Mouse (Mus musculus) gastrocnemius, adult 8-10 months (tissue): ENCODE data around the gene Homer2. TPM values are rescaled to one million over a fixed set of nuclear protein-coding genes. Genes with fewer than 3 reads are reported as not detected.

Experiments
- DNase-seq, 2 experiments: peaks; one replicate each; pipeline ENCODE4 v3.0.0; 2022; ENCODE audit warnings: low spot score in 2 of 2
- total RNA-seq, 4 experiments: library from RNA; stranded (reverse); gene quantifications; 2 replicates each; pipeline ENCODE4 v1.2.4; 2022

Gene Homer2
- total RNA-seq, 4 experiments from 2014 or later = 40.0 to 53.1 (median 44.0) TPM

DNA sequence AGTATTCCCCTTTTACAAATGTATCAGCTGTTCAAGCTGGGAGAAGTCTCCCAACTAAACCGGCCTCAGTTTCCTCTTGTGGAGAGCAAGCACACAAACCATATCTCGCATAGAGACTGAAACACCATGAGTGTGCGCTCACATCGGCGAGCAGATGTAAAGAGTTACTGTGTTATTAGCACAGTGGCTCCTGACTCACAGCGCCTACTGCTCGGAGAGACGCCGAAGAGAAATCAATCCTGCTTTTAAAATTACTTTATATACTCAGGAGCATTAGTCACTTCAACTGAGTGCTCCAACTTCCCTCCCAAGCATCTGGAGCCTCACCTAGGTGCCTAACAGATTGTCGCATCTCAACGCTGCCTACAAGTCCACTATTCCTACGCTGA, 1.3 kb downstream of the Homer2 start:
- DNase-seq = no peak

DNA sequence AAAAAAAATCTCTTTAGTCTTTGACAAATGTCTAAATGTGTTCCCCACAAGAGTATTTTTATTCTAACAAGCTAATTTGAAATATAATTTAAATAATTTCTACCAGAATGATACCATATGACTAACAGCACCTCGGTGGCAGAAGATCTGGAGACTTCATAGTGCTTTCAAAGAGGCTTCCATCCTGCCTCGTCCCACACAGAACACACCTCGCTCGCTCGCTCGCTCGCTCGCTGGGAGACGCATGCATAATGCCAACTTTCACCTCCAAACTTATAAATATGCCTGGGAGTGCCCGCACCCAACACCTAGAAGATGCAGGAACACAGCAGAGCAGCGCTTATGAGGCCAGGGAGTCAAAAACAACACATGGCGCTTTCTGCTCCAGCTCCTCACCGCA, 9.0 kb downstream of the Homer2 start:
- DNase-seq = no peak

DNA sequence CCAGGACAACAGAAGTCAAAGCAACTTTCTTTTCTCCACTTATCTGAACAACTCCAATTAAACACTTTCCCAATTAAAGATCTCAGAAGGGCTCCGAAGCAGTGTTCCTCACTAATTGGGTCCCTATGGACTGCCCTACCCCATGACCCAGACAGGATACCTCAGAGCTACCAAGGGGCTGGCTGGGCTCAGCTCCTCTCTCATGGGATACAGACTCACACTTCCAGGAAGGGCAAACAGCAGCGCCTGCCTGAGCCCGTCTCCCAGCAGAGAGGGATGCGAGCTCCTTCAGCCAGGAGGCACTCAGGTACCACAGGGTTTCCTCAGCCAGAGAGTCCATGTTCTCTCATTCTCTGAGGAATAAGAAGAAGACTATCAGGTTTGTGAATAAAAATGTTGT, 9.4 kb downstream of the Homer2 start:
- DNase-seq = no peak

DNA sequence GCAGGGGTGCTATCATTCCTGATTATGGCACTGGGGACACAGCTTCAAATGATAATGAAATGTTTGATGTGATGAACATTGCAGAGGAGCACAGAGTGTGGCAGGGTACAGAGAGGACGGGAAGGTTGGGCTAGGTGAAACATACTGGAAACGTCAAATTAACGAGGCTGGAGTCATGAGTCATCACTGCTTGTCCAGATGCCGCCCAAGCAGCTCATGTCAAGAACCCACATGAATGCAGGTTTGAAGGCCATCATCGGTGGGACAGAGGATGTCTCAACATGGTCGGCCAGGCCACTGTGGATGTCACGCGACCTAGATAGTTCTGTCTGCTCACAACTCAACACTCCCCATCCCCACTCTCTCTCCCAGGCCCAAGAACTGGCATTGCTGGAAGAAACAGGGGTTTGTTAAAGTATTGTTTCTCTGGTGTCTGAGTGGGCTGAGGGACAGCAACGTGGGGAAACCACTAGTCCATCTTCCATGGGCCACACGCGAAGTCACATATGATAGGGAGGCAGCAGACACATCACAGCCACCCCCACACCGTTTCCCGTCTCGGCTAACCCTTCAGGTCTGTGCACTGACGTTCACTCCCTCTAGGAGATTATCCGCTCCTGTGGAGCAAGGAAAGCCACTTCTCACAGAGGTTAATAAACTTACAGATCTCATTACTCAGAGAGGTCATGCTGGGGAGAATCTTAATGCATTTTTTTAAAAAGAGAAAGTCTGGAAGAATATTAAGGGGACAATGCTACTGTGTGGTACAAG, 11.4 kb downstream of the Homer2 start:
- DNase-seq = no peak

DNA sequence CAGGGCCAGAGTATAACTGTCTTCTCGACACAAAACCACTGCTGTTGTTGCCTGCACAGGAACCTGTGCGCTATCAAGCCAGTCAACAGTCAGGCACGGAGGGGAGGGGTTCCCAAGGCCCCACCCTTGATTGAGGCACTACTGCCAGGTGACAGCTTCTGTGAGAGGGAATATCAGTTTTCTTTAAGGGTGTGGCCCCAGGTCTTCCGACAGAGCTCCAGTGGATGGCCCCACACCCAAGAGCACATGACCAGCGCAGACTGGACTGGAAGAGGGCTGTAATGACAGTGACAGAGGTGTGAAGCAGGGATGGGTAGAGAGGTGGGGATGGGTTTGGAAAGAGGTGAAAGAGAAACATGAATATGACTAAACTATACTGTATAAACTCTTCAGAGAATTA, 16.3 kb downstream of the Homer2 start:
- DNase-seq = no peak

DNA sequence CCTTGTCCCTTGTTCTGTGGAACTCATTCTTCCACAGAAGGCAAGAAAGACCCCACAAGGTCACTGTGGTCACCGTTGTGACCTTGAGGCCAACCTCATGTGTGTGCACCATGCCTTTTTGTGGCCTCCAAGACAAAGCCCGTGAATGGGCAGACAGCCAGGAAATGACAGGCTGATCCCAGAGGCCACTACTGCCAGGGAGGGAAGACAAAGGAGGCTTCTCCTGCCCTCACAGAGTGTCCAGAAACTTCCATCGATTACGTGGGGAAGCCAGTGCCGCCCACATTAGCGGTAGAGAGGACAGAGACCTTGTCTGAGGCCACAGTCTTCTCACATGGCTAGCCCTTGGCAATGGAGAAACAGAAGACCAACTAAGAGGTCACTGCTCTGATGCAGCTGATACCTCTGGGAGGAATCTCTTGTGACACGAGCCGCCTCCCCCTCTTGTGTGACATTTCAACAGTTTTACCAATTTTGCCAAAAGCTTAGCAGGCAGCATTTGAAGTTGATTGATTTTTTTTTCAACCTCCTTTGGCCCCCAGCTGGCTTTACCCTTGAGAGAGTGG, 18.1 kb downstream of the Homer2 start:
- no peak for DNase-seq

DNA sequence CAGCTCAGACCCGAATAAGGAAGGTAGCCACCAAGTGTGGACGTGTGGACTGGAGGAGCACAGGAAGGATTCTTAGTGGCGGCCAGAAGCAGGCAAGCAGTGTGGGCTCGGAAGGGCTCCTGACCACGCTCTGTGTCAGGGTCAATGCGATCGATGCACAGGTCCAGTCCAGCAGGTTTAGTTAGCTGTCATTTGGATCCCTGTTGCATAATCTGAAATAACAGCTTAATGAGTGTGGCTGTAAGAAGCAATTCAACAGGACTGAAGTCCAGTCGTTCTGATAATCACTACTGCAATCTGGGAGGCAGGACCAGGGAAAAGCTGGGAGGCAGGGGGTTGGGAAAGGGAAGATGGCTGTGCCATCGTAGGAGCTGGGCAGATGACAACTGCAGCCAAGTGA, 18.9 kb downstream of the Homer2 start:
- DNase-seq = no peak

DNA sequence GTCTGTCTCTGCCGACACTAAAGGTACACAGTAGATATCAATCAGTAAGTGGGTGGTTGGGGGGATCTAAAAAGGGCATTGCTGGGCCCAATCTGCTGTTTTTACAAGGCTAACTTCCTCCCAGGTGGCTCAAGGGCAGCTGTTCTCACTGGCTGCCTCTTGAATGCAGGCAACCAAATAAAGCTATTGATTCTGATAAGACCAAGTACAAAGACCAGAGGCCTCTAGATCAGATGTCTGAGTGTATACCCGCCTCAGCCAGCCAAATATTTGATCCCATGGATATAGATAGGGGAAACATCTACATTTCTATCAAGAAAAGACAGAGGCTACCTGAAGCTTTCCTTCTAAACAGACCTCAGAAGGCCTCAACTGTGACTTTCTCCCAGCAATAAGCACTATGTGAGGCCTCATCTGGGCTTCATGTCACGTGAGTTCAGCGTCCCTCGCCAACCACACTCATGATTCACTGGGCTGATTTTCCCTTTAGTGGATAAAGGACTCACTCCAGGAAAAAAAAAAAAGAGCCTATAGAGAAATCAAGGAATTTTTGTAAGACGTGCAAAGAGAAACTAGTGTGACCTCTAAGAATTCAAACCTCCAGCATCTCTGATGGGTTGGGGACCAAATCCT, 19.5 kb downstream of the Homer2 start:
- no peak for DNase-seq

DNA sequence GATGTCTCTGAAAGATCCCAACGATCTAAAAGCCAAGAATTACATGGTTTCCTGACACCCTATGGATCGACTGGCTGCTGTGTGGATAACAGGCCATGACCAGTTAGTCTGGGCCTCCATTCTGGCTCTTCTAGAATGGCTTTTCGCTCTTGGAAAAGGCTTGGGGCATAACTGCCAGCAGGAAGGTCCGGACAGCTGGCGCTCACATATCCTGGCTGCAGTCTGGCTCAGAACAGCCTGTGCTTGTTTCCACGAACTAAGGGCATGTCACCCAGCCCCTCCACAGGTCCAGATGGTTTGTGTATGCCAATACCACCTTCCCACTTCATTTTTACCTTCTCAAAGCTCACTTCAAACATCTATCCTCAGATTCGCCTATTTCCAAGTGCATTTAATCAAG, 22.0 kb downstream of the Homer2 start:
- DNase-seq = peak in 1 of 2 experiments; percentile 31

DNA sequence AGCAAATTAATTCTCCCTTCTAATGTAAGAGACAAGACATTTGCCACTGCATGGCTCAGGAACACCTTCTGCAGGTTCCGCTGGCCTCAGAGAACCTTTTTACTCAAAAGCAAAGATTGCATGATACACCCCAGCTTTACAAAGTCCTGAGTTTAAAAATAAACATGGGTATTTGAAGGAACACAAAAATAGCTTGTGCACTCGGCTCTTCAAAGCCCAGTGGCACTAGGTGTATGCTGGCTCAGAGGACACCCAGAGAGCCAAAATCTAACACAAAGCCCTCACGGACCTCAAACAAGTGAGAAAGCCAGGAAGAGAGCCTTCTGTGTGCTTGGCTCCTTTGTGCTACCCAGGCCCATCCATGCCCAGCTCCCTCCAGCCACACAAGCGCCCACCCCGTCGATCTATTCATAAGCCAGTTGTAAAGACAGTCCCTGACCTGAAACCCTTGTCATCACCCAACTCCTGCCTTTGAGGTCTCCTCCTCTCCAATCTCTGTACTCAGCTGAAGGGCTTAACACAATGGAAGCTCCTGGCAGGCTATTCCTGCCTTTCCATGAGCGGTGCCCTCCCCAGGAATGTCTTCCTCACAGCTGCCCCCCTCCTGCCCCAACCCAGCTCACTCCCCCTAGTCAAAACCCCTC, 23.4 kb downstream of the Homer2 start:
- no peak for DNase-seq

DNA sequence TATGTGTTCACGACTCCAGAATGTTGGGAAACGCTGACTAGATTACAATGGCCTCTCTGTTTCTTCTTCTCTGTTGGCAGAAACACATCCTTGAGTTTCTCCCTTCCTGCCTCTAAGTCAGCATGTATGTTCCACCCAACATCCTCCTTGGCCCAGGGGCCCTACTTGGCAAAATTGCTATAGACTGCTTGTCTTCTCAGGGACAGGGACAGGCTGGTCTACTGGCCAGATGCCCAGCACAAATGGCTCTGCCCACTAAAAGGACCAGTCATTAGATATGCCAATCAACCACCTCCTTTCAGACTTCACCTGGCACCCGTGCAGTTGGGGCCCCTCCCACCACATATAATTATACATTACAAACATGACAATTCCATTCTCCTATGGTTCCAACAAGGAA, 25.9 kb downstream of the Homer2 start:
- no peak for DNase-seq

DNA sequence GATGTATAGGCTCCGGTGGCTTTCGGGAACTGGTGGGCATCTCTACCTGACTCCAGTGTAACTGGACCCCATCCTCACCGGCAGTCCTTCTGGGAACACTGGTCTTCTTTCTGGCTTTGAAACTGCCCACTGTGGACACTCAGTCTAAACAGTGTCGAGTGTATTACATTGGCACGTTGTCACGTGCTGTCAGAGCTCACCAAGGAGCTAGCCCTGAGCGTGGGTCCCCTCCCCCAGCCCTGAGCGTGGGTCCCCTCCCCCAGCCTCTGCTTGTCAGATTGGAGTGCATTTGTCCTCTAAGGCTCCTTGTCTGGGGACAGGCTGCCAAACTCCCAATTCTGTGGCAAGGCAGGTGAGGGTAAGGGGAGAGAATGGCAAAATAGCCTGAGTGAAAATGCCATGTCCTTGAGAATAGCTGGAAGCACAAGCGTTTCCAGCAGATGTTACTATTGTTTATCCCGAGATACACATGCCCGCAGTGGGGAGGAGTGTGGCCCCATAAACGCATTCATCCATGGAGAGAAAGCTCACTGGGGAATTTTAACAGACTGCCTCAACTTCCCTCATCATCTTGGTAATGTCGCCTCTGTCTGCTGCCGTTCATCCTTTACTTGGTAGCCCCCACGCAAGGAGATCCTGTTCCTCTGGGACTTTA, 33.8 kb downstream of the Homer2 start:
- DNase-seq = no peak

DNA sequence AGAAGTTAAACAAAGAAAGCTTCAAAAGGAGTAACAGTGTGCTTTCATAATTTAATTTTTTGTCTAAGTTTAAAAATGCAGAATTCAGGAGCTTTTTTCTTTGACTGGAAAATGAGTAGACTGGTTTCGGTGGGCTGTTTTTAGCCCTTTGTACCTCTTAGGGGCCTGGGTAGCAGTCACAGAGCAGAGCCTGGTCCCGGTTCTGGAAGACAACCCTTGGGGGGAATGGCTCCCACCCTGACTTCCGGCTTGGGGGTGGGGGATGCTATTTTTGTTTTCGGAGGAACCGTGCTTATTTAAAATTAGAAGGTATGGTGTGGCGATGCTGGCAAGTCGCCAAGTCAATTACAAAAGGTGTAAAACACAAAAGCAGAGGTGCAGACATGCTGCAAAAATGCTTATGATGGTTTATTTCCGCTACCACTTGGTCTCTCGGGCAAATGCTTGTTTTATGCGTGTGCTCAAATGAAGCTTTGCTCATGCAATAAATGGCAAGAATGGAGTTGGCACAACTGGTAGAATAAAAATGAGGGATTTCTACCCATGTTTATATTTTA, 34.5 kb downstream of the Homer2 start:
- no peak for DNase-seq

DNA sequence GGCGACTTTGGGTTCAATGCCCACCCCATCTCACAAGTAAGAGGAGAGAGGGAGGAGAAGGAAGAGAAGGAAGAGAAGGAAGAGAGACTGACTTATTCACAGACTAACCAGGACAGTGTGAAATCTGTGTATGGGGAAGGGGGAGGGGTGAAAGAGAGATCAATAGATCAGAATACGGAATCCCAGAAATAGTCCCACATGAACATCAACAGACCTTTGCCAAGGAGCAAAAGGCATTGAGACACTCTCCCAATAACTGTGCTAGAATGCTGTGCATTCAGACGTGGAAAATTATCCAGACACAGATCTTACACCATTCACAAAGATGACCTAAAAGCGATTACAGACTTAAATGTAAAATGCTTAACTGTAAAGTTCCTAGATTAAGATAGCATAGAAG, 40.2 kb downstream of the Homer2 start:
- no peak for DNase-seq

DNA sequence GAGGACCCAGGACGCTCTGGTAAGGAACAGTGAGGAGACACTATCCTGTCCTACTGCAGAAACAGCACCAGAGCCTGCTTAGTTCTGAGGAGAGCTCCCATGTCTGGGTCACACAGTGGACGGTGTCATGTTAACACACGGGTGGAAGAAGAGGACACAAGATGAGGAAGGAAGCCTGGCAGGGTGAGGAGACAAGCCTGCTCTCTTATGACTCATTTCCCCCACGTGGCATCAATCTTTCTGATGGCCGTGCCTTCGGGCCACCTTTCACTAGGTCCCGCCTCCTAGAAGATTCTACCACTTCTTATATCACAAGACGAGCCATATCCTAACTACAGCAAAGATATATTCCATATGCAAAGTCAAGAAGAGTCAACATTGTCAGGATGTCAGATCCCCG, 40.7 kb downstream of the Homer2 start:
- DNase-seq = no peak

DNA sequence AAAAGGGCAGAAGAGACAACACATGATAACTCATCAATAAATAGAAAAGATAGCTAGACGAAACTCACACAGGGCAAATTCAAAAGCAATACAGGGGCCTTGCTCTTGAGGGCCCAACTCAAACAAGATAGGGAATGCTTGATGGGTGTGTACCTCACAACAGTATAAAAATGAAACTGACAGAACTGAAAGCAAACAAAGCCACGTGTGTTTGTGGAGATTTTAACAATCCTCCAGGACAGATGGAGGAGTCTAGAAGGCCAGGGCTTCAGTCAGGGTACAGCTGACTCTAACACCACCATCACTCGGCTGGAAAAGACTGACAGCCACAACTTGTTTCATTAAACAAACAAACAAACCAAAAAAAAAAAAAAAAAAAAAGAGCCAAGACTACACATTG, 44.3 kb downstream of the Homer2 start:
- DNase-seq = no peak

DNA sequence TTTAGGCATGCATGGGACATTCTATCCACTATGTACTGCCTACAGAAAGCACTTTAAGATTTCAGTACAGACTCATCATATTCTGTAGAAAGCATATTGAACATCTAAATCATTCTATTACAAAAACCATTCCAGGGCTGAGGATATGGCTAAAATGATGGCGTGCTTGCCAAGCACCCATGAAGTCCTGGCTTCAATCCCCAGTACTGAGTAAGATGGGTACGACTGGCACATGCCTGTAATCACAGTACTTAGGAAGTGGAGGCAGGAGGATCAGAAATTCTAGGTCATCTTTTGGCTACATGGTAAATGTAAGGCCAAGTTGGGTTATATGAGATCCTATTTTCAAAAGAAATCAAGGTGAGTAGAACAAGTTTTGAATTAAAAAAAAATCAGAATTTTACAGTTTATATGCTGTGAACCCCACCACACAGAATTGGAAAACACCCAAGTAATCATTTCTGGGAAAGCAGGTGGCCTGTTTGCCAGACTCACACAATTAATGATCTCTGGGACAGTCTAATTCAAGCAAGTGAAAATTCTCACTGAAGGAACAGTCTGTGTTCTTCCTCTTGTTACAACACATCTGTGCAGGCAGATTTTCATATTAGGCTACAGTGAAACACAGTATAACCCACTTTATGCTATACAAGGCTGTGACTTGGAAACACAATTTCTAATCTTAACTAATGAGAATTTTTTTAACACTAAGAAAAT, 49.5 kb downstream of the Homer2 start:
- no peak for DNase-seq

DNA sequence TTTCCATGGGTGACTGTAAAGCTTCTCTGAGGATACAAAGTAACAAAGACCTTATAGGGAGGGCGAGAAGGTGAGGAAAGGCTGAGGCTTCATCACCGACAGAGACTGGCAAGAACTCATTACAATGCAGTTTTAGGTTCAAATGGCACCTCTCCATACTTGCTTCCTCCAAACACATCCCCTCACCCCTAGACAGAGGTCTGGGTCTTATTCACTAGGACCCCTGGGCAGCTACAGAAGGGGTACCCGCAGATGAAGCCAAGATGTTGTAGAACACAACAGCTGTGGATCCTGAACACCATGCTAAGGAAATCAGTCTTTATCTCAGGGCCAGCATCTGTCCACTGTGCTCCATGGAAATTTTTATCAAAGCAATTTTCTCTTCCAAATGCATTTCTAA, 50.3 kb downstream of the Homer2 start:
- DNase-seq = no peak

DNA sequence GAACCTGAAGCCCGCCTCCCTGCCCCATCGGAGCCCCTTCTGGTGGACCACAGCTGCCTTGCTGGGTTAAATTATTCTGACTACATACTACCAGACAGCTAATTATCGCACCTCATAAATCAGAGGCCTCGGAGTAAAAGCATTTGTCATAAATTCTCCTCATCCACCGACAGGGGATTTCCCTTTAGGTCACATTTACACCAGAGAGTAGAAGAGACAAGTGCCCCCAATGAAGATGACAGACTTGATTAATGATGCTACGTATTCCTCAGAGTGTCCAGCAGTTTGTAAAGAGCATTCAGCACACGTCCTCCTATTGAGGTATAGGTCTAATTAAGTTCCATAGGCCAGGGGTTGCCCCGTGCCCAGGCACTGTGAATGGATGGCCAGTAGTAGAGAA, 50.7 kb downstream of the Homer2 start:
- no peak for DNase-seq

DNA sequence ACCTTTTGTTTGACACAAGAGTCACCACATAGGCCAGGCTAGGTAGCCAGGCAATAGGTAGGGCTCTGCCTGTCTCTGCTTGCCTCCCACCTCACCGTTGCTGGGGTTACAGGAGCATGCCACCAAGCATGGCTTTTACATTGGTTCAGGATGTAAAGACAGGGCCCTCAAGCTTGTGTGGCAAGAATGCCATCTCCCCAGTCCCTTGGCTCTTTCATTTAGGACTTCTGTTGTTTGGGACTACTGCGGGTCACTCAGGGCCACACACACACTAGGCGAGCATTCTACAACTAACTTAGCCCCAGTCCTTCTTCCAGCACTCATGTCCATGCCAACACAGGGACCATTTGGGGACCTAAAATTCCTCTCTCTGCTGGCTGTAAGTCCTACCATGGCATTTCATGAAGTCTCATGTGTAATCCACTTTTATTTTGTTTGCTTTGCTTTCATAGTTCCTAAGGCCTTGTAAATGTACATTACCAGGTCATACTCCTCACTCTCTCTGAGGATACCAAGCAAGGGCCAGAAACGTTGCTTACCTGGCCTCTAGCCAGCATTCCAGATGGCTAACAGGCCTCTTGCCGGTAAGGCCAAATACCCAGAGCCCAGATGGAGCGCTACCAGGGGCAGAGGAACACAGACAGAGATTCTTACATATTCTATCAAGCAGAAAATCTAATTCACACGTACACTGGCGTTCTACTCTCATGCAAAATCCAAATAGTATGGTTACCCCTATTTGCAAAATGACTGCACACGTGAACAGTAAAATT, 52.2 kb downstream of the Homer2 start:
- DNase-seq = peak in 1 of 2 experiments; percentile 16
